Mouse (Mus musculus): ENCODE measurements at regions not wholly inside any gene's neighbourhood (a gene's known extent, or its start where the extent isn't known, plus 50 kb on each side); places are given as distances from the start of the nearest gene placed in this dataset.

- Histone ChIP-seq H3K36me3 (no peaks in the 10 kb centered on the region), H3K9ac (no peak overlapping the region), H3K27me3 (replicated peaks) (no peaks in the 10 kb centered on the region), H3K27ac (no peak overlapping the region), H3K9me3 (0 out of 2 replicates have a peak, but pooled peaks cover 4% of the 10 kb centered on the region), H3K4me1 (no peaks in the 10 kb centered on the region), H3K4me3 (no peak overlapping the region), H3K4me2 (replicated peaks) (no peak overlapping the region)
- 76% methylated on average over 4 of the region's 4 CpGs for WGBS
- ATAC-seq (ENCODE audit: low FRiP score, low read depth) = no peak
Observed at GRCm38 (mm10) chr2:19757910-19758309, 100.4 kb downstream of the Otud1 start.

GRCm38 (mm10) chr2:19759169-19759568, 101.6 kb downstream of the Otud1 start:
- Histone ChIP-seq H3K4me1 (no peaks in the 10 kb centered on the region), H3K27ac (no peak overlapping the region), H3K27me3 (replicated peaks) (no peaks in the 10 kb centered on the region), H3K4me3 (no peak overlapping the region), H3K4me2 (replicated peaks) (no peak overlapping the region), H3K9ac (no peak overlapping the region), H3K36me3 (no peaks in the 10 kb centered on the region), H3K9me3 (0 out of 2 replicates have a peak, but pooled peaks cover 4% of the 10 kb centered on the region)
- ATAC-seq (ENCODE audit: low FRiP score, low read depth) = no peak
- WGBS = 59% methylated on average over 2 of the region's 2 CpGs

GRCm38 (mm10) chr2:19759577-19759976, 102.0 kb downstream of the Otud1 start:
- 89% methylated on average over 4 of the region's 6 CpGs for WGBS
- Histone ChIP-seq H3K27me3 (replicated peaks) (no peaks in the 10 kb centered on the region), H3K9ac (no peak overlapping the region), H3K4me1 (no peaks in the 10 kb centered on the region), H3K9me3 (0 out of 2 replicates have a peak, but pooled peaks cover 4% of the 10 kb centered on the region), H3K4me3 (no peak overlapping the region), H3K36me3 (no peaks in the 10 kb centered on the region), H3K27ac (no peak overlapping the region), H3K4me2 (replicated peaks) (no peak overlapping the region)
- no peak for ATAC-seq (ENCODE audit: low FRiP score, low read depth)

- Histone ChIP-seq H3K9ac (no peak overlapping the region), H3K27ac (no peak overlapping the region), H3K27me3 (replicated peaks) (no peaks in the 10 kb centered on the region), H3K4me3 (no peak overlapping the region), H3K4me1 (no peaks in the 10 kb centered on the region), H3K9me3 (0 out of 2 replicates have a peak, but pooled peaks cover 4% of the 10 kb centered on the region), H3K36me3 (no peaks in the 10 kb centered on the region), H3K4me2 (replicated peaks) (no peak overlapping the region)
- no peak for ATAC-seq (ENCODE audit: low FRiP score, low read depth)
- 81% methylated on average over 3 of the region's 3 CpGs for WGBS
Observed at GRCm38 (mm10) chr2:19762996-19763395, 105.4 kb downstream of the Otud1 start.

GRCm38 (mm10) chr2:19784913-19785312, 124.7 kb upstream of the Etl4 start:
- peaks cover 3% of the 10 kb centered on the region; the same call in 1 of the 2 replicates for H3K4me1 ChIP-seq
- 84% methylated on average over 2 of the region's 2 CpGs for WGBS
- H3K27me3 ChIP-seq (replicated peaks) = no peaks in the 10 kb centered on the region
- no peaks in the 10 kb centered on the region for H3K36me3 ChIP-seq
- no peak overlapping the region for H3K4me2 ChIP-seq (replicated peaks)
- H3K9me3 ChIP-seq = no peaks in the 10 kb centered on the region
- no peak overlapping the region for H3K27ac ChIP-seq
- H3K4me3 ChIP-seq = no peak overlapping the region
- no peak for ATAC-seq (ENCODE audit: low FRiP score, low read depth)
- H3K9ac ChIP-seq = no peak overlapping the region

- Histone ChIP-seq H3K9ac (no peak overlapping the region), H3K4me3 (no peak overlapping the region)
Observed at GRCm38 (mm10) chr2:19785663-19786260, 123.8 kb upstream of the Etl4 start.

GRCm38 (mm10) chr2:19792177-19792576, 117.4 kb upstream of the Etl4 start:
- 53% methylated on average over 6 of the region's 6 CpGs for WGBS
- ATAC-seq (ENCODE audit: low FRiP score, low read depth) = no peak
- H3K9me3 ChIP-seq = no peaks in the 10 kb centered on the region
- no peaks in the 10 kb centered on the region for H3K36me3 ChIP-seq
- H3K4me3 ChIP-seq = no peak overlapping the region
- no peak overlapping the region for H3K27ac ChIP-seq
- no peak overlapping the region for H3K9ac ChIP-seq
- no peaks in the 10 kb centered on the region; the same call in 1 of the 2 replicates for H3K4me1 ChIP-seq
- no peaks in the 10 kb centered on the region for H3K27me3 ChIP-seq (replicated peaks)
- no peak overlapping the region for H3K4me2 ChIP-seq (replicated peaks)

More at GRCm38 (mm10) chr2:19785663-19786260, 123.8 kb upstream of the Etl4 start:
- H3K36me3 ChIP-seq = no peaks in the 10 kb centered on the region
- no peaks in the 10 kb centered on the region for H3K9me3 ChIP-seq
- H3K27me3 ChIP-seq (replicated peaks) = no peaks in the 10 kb centered on the region
- WGBS = 67% methylated on average over 6 of the region's 6 CpGs
- H3K27ac ChIP-seq = no peak overlapping the region
- ATAC-seq (ENCODE audit: low FRiP score, low read depth) = peak; percentile 76
- no peak overlapping the region for H3K4me2 ChIP-seq (replicated peaks)
- H3K4me1 ChIP-seq = peaks cover 3% of the 10 kb centered on the region; the same call in 1 of the 2 replicates

- H3K9ac ChIP-seq = no peak overlapping the region
- H3K4me3 ChIP-seq = no peak overlapping the region
- H3K4me2 ChIP-seq (replicated peaks) = no peak overlapping the region
- no peaks in the 10 kb centered on the region; the same call in 1 of the 2 replicates for H3K4me1 ChIP-seq
- no peak overlapping the region for H3K27ac ChIP-seq
- H3K9me3 ChIP-seq = no peaks in the 10 kb centered on the region
- WGBS = 56% methylated on average over 2 of the region's 2 CpGs
- no peaks in the 10 kb centered on the region for H3K36me3 ChIP-seq
- no peak for ATAC-seq (ENCODE audit: low FRiP score, low read depth)
- no peaks in the 10 kb centered on the region for H3K27me3 ChIP-seq (replicated peaks)
Observed at GRCm38 (mm10) chr2:19796790-19797189, 112.8 kb upstream of the Etl4 start.
